Mouse (Mus musculus): Measurements from ENCODE around the gene Cox17. TPM values are rescaled to one million over a fixed set of nuclear protein-coding genes. Genes with fewer than 3 reads are reported as not detected.

Gene Cox17
- polyA plus RNA-seq, 1 experiment, result 256 TPM

DNA sequence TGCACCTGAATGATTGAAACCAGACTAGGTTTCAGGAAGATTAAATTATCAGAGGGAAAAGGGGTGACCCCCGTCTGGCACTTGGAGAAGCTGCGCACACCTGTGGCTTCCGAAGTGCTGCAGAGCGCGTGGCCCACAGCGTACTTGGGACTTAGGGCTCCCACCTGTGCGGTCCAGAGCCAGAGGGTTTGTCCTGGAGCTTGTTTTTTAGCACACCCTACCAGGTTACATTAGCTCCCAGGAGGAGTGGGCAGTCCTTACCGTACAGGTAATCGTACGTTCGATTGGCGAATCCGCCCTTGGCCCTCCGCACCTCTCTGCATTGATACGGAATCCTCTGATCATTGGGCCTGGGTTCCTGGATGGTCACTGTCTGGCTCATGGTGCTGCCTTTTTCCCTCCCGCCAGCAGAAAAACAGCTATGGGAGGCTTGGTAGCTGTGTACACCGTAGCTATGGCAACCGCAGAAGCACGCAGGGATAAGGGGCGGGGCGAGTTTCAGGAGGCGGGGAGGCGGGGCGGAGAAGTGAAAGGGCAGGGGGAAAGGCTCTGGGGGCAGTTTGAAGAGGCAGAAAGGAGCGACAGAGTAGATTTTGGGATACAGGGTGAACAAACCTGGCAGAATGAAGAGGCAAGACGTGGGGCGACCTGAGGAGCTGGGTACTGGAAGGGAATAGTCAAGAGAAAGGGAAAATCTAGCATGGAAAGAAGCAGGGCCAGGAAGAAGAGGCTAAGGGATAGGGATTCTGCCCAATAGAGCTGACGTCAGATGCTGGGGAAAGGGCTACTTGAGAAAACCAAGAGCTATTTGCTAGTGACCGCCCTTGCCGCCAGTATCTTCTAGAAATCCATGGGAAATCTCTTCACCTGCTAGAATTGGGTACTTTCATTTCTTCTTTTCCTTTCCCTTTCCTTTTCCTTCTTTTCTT, 5.1 kb upstream of the Cox17 start, which contains the start of gene Maats1:
TSS of gene Maats1 (minus strand) at position 748 of the 929 bp plus-strand sequence.
- no peak for TF ChIP-seq CTCF (IDR thresholded peaks at IDR 0.05; ENCODE audit: borderline replicate concordance, insufficient read depth, low read depth, low read length)
- TF ChIP-seq POLR2A (IDR thresholded peaks at IDR 0.05; ENCODE audit: borderline replicate concordance, insufficient read depth, low read length), result no peak
- H3K27ac ChIP-seq (ENCODE audit: insufficient read depth, low read length), result no peak within 1 kb of the TSS
- WGBS, result 15% methylated on average over 30 of the region's 30 CpGs

DNA sequence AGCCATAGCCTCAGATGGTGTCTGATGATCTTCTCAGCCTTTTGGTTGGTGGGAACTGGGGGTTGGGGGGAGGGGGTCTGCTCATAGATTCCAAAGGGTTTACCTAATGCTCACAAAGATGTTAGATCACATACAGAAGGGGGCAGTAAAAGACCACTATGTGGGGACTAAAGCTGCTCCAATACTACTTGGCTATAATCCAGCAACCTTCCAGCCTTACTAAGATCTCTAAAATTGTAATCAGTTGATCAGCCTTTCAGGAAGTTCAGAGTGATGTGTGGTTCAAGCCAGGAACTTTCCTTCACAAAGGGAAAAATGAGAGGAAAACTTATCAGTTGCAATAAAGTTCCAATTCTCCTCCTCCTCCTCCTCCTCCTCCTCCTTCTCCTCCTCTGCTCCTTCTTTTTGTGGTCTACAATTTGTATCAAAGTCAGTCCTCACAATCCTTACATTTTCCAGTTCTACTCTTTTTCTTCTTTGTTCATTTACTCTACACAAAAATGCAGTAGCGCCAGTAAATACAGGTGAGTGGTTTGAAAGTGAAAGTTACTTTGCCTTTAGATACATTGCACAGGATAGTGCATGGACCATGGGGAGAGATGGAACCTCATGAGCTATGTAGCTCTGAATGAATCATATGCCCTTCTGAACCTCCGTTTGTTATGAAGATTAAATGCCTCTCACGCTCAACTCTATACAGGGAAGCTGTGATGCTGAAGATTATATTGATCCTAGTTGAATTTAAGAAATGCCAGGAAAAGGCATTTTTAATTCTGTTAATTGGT, 1.7 kb upstream of the Cox17 start:
- 91% methylated on average over 3 of the region's 3 CpGs for WGBS
- no peak overlapping the region for H3K4me3 ChIP-seq (replicated peaks; ENCODE audit: insufficient read depth, low read depth, low read length)
- H3K27me3 ChIP-seq (ENCODE audit: control insufficient read depth, insufficient read depth, low read length), result no peaks in the 10 kb centered on the region
- H3K27ac ChIP-seq (ENCODE audit: insufficient read depth, low read length), result no peak overlapping the region
- TF ChIP-seq CTCF (IDR thresholded peaks at IDR 0.05; ENCODE audit: borderline replicate concordance, insufficient read depth, low read depth, low read length), result 0 out of 2 replicates have a peak, but pooled peaks have one; percentile 6
- no peak for TF ChIP-seq POLR2A (IDR thresholded peaks at IDR 0.05; ENCODE audit: borderline replicate concordance, insufficient read depth, low read length)
- no peak for DNase-seq
- H3K4me1 ChIP-seq (ENCODE audit: control insufficient read depth, insufficient read depth, low read length), result no peaks in the 10 kb centered on the region

More for the DNA sequence above, 5.1 kb upstream of the Cox17 start, which contains the start of gene Maats1:
- DNase-seq, result peak; percentile 67 to 70
- no peaks in the 10 kb centered on the region for H3K27me3 ChIP-seq (ENCODE audit: control insufficient read depth, insufficient read depth, low read length)
- peak within 1 kb of the TSS; percentile 87 for H3K4me3 ChIP-seq (replicated peaks; ENCODE audit: insufficient read depth, low read depth, low read length)
- H3K4me1 ChIP-seq (ENCODE audit: control insufficient read depth, insufficient read depth, low read length), result no peaks in the 10 kb centered on the region

DNA sequence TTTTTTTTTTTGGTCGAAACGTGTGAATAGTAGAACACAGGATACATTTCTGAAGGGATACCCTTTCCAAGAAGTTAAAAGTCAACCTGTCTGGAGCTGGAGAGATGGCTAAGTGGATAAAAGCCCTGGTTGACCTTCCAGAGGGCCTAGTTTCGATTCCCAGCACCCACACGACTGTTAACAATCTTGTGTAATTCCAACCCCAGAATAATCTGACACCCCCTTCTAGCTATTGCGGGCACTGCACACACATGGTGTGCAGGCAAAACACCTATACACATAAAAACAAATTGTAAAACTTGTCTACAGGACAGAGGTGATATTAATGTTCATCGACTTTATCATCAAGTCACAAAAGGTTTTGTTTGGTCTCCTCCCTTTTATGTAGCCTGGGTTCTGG, 797 bp downstream of the Cox17 start:
- H3K27ac ChIP-seq (ENCODE audit: insufficient read depth, low read length), result no peak overlapping the region; the same call in 1 of the 2 replicates
- DNase-seq, result no peak
- H3K4me1 ChIP-seq (ENCODE audit: control insufficient read depth, insufficient read depth, low read length), result no peaks in the 10 kb centered on the region
- no peaks in the 10 kb centered on the region for H3K27me3 ChIP-seq (ENCODE audit: control insufficient read depth, insufficient read depth, low read length)
- WGBS, result 59% methylated on average over 6 of the region's 6 CpGs
- H3K4me3 ChIP-seq (replicated peaks; ENCODE audit: insufficient read depth, low read depth, low read length), result peak overlapping the region; percentile 93
- no peak for TF ChIP-seq POLR2A (IDR thresholded peaks at IDR 0.05; ENCODE audit: borderline replicate concordance, insufficient read depth, low read length)
- no peak for TF ChIP-seq CTCF (IDR thresholded peaks at IDR 0.05; ENCODE audit: borderline replicate concordance, insufficient read depth, low read depth, low read length)

DNA sequence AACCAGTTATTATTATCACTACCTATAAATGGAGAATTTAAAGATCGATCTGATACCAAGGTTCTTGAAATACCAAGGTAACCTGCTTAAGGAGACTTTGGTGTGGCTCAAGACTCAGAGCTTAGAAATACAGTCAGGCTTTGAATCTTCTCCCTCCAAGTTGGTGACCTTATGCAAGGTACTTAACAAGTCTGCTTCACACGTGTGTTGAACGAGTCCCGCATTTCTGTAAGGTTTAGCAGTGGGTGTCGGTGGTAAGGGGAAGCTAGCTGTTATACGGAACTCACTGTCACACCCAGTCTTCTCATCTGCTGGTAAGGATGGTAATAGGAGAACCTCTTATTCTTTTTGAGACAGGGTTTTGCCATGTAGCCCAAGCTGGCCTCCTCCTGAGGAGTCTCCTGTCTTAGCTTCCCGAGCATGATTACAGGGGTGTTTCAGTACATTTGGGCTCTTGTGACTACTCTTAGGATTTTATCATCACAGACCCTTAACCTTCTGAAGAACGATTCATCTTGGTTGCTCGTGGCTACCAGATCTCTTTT, 1.5 kb downstream of the Cox17 start:
- H3K27me3 ChIP-seq (ENCODE audit: control insufficient read depth, insufficient read depth, low read length), result no peaks in the 10 kb centered on the region
- H3K27ac ChIP-seq (ENCODE audit: insufficient read depth, low read length), result no peak overlapping the region
- TF ChIP-seq POLR2A (IDR thresholded peaks at IDR 0.05; ENCODE audit: borderline replicate concordance, insufficient read depth, low read length) (no peak), CTCF (IDR thresholded peaks at IDR 0.05; ENCODE audit: borderline replicate concordance, insufficient read depth, low read depth, low read length) (no peak)
- 92% methylated on average over 9 of the region's 9 CpGs for WGBS
- no peaks in the 10 kb centered on the region for H3K4me1 ChIP-seq (ENCODE audit: control insufficient read depth, insufficient read depth, low read length)
- no peak overlapping the region for H3K4me3 ChIP-seq (replicated peaks; ENCODE audit: insufficient read depth, low read depth, low read length)
- DNase-seq, result no peak

DNA sequence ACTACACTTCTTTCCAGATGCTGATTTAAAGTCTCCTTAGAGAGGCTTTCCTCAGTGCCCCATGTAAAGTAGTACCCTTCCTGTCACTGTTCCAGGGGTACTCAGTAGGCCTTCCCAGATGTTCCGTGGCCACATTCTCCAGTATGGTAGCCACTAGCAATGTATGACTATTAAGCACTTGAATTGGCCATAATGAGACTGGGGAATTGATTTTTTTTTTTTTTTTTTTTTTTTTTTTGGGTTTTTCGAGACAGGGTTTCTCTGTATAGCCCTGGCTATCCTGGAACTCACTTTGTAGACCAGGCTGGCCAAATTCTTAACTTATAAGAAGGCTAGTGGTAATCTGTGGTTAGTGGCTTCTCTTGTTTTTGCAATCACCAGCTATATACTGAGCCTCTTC, 3.1 kb downstream of the Cox17 start:
- H3K27ac ChIP-seq (ENCODE audit: insufficient read depth, low read length), result no peak overlapping the region
- H3K4me1 ChIP-seq (ENCODE audit: control insufficient read depth, insufficient read depth, low read length), result no peaks in the 10 kb centered on the region
- WGBS, result 79% methylated on average over 2 of the region's 2 CpGs
- no peaks in the 10 kb centered on the region for H3K27me3 ChIP-seq (ENCODE audit: control insufficient read depth, insufficient read depth, low read length)
- no peak overlapping the region for H3K4me3 ChIP-seq (replicated peaks; ENCODE audit: insufficient read depth, low read depth, low read length)
- TF ChIP-seq CTCF (IDR thresholded peaks at IDR 0.05; ENCODE audit: borderline replicate concordance, insufficient read depth, low read depth, low read length) (no peak), POLR2A (IDR thresholded peaks at IDR 0.05; ENCODE audit: borderline replicate concordance, insufficient read depth, low read length) (no peak)
- DNase-seq, result no peak

DNA sequence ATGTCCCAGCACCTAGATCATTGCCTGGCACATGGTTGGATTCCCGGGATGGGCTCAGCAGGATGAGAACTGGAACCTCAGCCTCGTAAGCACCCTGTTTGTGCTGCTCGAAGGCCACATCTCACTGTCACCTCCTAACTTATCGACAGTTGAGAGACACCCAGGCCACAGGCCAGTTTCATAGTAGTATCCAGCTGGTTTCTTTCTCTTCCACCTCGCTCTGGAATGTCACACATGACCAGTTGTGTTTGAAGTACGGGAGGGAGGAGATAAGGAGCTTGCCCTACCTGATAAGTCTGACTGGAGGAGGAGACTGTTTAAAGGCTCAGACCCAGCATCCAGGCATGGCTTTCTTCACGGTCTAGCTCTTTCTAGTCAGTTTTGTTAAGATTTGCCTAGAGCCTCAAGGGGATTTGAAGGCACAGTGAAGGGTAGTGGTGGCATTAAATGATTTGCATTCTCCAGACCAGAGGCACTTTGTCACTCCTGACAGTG, 3.6 kb downstream of the Cox17 start:
- H3K4me1 ChIP-seq (ENCODE audit: control insufficient read depth, insufficient read depth, low read length), result no peaks in the 10 kb centered on the region
- WGBS, result 79% methylated on average over 7 of the region's 7 CpGs
- no peak overlapping the region for H3K4me3 ChIP-seq (replicated peaks; ENCODE audit: insufficient read depth, low read depth, low read length)
- DNase-seq, result no peak
- no peak overlapping the region for H3K27ac ChIP-seq (ENCODE audit: insufficient read depth, low read length)
- TF ChIP-seq CTCF (IDR thresholded peaks at IDR 0.05; ENCODE audit: borderline replicate concordance, insufficient read depth, low read depth, low read length) (no peak), POLR2A (IDR thresholded peaks at IDR 0.05; ENCODE audit: borderline replicate concordance, insufficient read depth, low read length) (no peak)
- H3K27me3 ChIP-seq (ENCODE audit: control insufficient read depth, insufficient read depth, low read length), result no peaks in the 10 kb centered on the region

DNA sequence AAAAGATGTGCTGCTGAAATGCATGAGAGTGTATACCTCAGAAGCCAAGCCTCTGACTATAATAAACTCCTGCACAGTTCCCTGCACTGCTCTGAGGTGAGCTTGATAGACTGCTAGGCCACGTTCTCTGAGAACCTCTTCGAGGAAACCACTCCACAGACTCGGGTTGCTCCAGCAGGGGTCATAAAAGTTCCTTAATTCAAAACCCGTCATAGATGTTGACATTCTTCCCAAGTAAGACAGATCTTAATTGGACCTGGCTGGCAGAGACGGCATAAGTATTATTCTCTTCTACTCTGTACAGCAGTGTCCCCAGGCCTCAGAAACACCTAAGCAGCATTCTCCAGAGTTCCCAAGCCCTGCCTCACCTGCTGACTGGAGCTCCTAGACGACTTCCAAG, 4.1 kb downstream of the Cox17 start:
- no peak for TF ChIP-seq CTCF (IDR thresholded peaks at IDR 0.05; ENCODE audit: borderline replicate concordance, insufficient read depth, low read depth, low read length)
- no peak for TF ChIP-seq POLR2A (IDR thresholded peaks at IDR 0.05; ENCODE audit: borderline replicate concordance, insufficient read depth, low read length)
- no peaks in the 10 kb centered on the region for H3K27me3 ChIP-seq (ENCODE audit: control insufficient read depth, insufficient read depth, low read length)
- no peak overlapping the region for H3K4me3 ChIP-seq (replicated peaks; ENCODE audit: insufficient read depth, low read depth, low read length)
- no peak for DNase-seq
- 71% methylated on average over 6 of the region's 6 CpGs for WGBS
- no peak overlapping the region for H3K27ac ChIP-seq (ENCODE audit: insufficient read depth, low read length)
- H3K4me1 ChIP-seq (ENCODE audit: control insufficient read depth, insufficient read depth, low read length), result no peaks in the 10 kb centered on the region

All from cerebellum, adult 2 months (tissue).